Mouse (Mus musculus): Measurements from ENCODE around the gene Pnkd.

GRCm38 (mm10) chr1:74302229-74302628 lies 17.5 kb downstream of the Pnkd start:
- no peak for TF ChIP-seq POLR2A (IDR thresholded peaks at IDR 0.05; ENCODE audit: insufficient read depth, low read length)
- TF ChIP-seq CTCF (IDR thresholded peaks at IDR 0.05; ENCODE audit: low read depth, low read length) = no peak
- no peak for TF ChIP-seq EP300 (IDR thresholded peaks at IDR 0.05; ENCODE audit: insufficient read depth, low read depth, low read length)

Measured in ES-Bruce4 (cell line).